Mouse (Mus musculus): ENCODE data around the gene Ntm.

- TF ChIP-seq POLR2A (IDR thresholded peaks at IDR 0.05; ENCODE audit: insufficient read length, low read depth) (no peak), E2F4 (IDR thresholded peaks at IDR 0.05; ENCODE audit: insufficient read depth) (no peak), POLR2AphosphoS2 (IDR thresholded peaks at IDR 0.05; ENCODE audit: insufficient read length, low read depth) (no peak)
These were observed 797.2 kb downstream of the Ntm start for GRCm38 (mm10) chr9:29165731-29166130.
